Mouse (Mus musculus) lung, embryonic 14.5 days (tissue): ENCODE results near the gene Dnah6. TPM values are rescaled to one million over a fixed set of nuclear protein-coding genes. Genes with fewer than 3 reads are reported as not detected.
A peak's percentile ranks its signal among the peaks of the same experiment; 100 is the strongest.

Experiments used
- ATAC-seq: fragments of 200-750 bp; cut with Nextera tagmentation; 2 replicates; pipeline ENCODE4 v1.8.0; 2017; ENCODE audit warnings: mild to moderate bottlenecking, moderate TSS enrichment, moderate library complexity; ENCODE audit not compliant: insufficient read depth
- DNase-seq: peaks from one replicate; pipeline ENCODE4 v3.0.0-alpha.2; 2015
- H3K27ac ChIP-seq: fragments of 300-500 bp; sonication (generic); 2 replicates; pipeline ENCODE4 v1.5.1; 2014; ENCODE audit warnings: low read depth, mild to moderate bottlenecking, moderate library complexity
- H3K27me3 ChIP-seq: fragments of 300-500 bp; sonication (generic); 2 replicates; pipeline ENCODE4 v1.6.1; 2014; ENCODE audit warnings: low read length, control low read depth; ENCODE audit not compliant: insufficient read depth
- H3K36me3 ChIP-seq: fragments of 300-500 bp; sonication (generic); 2 replicates; pipeline ENCODE4 v1.6.1; 2014; ENCODE audit warnings: control low read depth; ENCODE audit not compliant: insufficient read depth
- H3K4me1 ChIP-seq: fragments of 300-500 bp; sonication (generic); 2 replicates; pipeline ENCODE4 v1.6.1; 2014; ENCODE audit warnings: antibody characterized with exemption, control low read depth; ENCODE audit not compliant: insufficient read depth
- H3K4me2 ChIP-seq: fragments of 300-500 bp; sonication (generic); 2 replicates; pipeline ENCODE4 v1.6.1; 2014; ENCODE audit warnings: mild to moderate bottlenecking
- H3K4me3 ChIP-seq: fragments of 300-500 bp; sonication (generic); 2 replicates; pipeline ENCODE4 v1.5.1; 2014; ENCODE audit warnings: low read depth, low read length
- H3K9ac ChIP-seq: fragments of 300-500 bp; sonication (generic); 2 replicates; pipeline ENCODE4 v1.6.1; 2014
- H3K9me3 ChIP-seq: fragments of 300-500 bp; sonication (generic); 2 replicates; pipeline ENCODE4 v1.6.1; 2016; ENCODE audit warnings: low read depth, low read length, control low read depth
- CTCF ChIP-seq: IDR thresholded peaks from 2 replicates; pipeline ENCODE4 v1.5.1; 2016; ENCODE audit warnings: antibody characterized with exemption, low read depth
- WGBS: fragments of 180-500 bp; shearing (Covaris S2); extraction: QIAGEN DNeasy Blood & Tissue Kit; methylation state at CpG from one replicate; pipeline ENCODE4 v1.1.7; 2014; 5-methylcytosine and 5-hydroxymethylcytosine counted together
- polyA plus RNA-seq: library from polyadenylated mRNA; unstranded; fragments of >200 nt; fragmentation: Nextera tagmentation; extraction: Ambion mirVana; gene quantifications from 2 replicates; pipeline ENCODE4 v1.2.1, GENCODE M21; 2014

The Dnah6 gene
- polyA plus RNA-seq, 1 experiment from 2014 or later, result 0.14 TPM

DNA sequence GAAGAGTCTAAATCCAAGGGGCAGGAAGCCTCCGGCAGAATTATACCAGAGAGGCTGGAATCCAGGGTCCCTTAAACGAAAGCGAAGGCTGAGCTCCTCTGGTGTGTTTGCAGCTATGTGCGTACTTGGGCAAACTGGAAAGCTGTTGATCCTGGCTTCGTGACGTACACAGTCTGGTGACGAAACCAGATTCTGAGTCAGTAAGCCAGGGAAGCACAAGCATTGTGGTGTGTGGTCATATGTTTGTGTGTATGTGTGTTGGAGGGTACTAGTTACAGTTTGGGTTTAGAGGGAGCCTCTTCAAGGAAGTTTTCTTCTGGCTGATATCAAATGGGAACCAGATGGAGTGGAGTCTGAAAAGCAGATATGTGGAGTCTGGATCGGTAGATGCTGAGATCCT lies 208.5 kb downstream of the Dnah6 start:
- WGBS, result 68% methylated on average over 8 of the region's 8 CpGs
- H3K9ac ChIP-seq, result no peak overlapping the region
- H3K27ac ChIP-seq, result peak overlapping the region; percentile 67
- H3K36me3 ChIP-seq, result no peaks in the 10 kb centered on the region
- H3K27me3 ChIP-seq, result no peaks in the 10 kb centered on the region
- H3K9me3 ChIP-seq, result no peaks in the 10 kb centered on the region
- H3K4me1 ChIP-seq, result peaks cover 16% of the 10 kb centered on the region
- ATAC-seq (no peak), DNase-seq (peak; percentile 51)
- H3K4me3 ChIP-seq, result no peak overlapping the region
- TF ChIP-seq CTCF, result no peak
- no peak overlapping the region for H3K4me2 ChIP-seq

DNA sequence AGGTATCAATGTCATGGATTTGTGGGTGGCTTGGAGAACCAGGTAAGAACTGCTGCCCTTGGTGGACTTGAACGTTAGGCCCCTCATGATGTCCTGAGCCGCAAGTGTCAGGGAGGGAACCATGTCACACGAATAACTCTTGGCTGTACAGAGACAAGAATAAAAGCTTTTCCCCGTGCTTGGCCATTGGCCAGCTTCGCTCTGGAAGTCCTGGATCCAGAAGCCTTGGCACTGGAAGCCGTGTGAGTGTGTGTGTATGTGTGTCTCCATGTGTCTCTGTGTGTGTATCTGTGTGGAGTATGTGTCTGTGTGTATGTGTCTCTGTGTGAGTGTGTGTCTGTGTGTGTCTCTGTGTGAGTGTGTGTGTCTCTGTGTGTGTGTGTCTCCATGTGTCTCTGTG lies 209.6 kb downstream of the Dnah6 start:
- no peaks in the 10 kb centered on the region for H3K9me3 ChIP-seq
- no peak overlapping the region for H3K4me2 ChIP-seq
- no peak overlapping the region for H3K4me3 ChIP-seq
- 46% methylated on average over 6 of the region's 6 CpGs for WGBS
- peaks cover 16% of the 10 kb centered on the region for H3K4me1 ChIP-seq
- TF ChIP-seq CTCF, result no peak
- DNase-seq, result peak; percentile 91
- ATAC-seq, result no peak
- H3K9ac ChIP-seq, result no peak overlapping the region
- H3K27me3 ChIP-seq, result no peaks in the 10 kb centered on the region
- H3K27ac ChIP-seq, result no peak overlapping the region; the same call in 1 of the 2 replicates
- no peaks in the 10 kb centered on the region for H3K36me3 ChIP-seq

DNA sequence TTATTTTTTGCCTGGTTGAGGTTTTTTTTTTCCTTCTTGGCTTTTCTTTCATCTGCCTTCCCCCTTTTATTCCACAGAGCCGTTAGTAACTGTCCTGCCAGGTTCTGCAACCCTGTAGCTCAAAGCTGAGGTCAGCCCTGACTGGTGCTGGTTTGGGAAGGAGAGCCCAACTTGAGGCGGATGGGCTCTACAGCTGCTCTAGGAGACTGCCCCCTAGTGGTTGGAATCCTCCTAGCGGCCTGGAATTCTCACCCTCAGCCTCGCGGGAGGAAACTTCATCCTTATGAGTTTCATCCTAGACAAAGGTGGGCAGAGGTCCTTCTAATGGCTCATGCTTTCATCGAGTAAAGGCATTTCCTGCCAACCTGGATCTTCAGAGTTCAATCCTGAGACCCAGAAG lies 211.4 kb downstream of the Dnah6 start:
- ATAC-seq (no peak), DNase-seq (peak; percentile 78)
- TF ChIP-seq CTCF, result peak; percentile 78
- no peak overlapping the region for H3K9ac ChIP-seq
- 40% methylated on average over 6 of the region's 6 CpGs for WGBS
- H3K27ac ChIP-seq, result no peak overlapping the region
- H3K9me3 ChIP-seq, result no peaks in the 10 kb centered on the region
- no peaks in the 10 kb centered on the region for H3K27me3 ChIP-seq
- no peaks in the 10 kb centered on the region for H3K36me3 ChIP-seq
- H3K4me3 ChIP-seq, result no peak overlapping the region
- H3K4me1 ChIP-seq, result peaks cover 16% of the 10 kb centered on the region
- no peak overlapping the region for H3K4me2 ChIP-seq

DNA sequence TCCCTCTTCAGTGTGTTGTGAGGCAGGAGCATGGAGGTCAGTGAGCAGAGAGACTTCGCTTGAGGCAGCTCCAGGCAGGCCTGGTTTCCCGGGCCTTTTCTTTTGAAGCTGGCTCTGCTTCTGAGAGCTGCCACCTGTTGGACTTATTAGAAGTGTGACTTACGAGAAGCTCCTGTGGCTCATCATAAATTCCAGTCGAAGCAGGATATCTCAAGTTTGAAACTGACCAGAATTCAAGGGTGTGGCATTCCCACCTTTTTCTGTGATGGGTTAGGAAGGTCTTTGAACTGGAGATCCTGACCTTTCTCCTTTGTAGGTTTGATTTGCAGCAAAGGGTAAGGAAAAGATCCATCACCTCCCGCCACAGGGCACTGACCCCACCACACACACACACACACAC lies 217.8 kb downstream of the Dnah6 start:
- Histone ChIP-seq H3K9ac (no peak overlapping the region), H3K27me3 (no peaks in the 10 kb centered on the region), H3K4me3 (no peak overlapping the region), H3K4me1 (no peaks in the 10 kb centered on the region), H3K9me3 (no peaks in the 10 kb centered on the region), H3K36me3 (no peaks in the 10 kb centered on the region), H3K4me2 (no peak overlapping the region), H3K27ac (no peak overlapping the region)
- DNase-seq, result peak; percentile 36
- TF ChIP-seq CTCF, result no peak
- ATAC-seq, result no peak
- 51% methylated on average over 5 of the region's 5 CpGs for WGBS

DNA sequence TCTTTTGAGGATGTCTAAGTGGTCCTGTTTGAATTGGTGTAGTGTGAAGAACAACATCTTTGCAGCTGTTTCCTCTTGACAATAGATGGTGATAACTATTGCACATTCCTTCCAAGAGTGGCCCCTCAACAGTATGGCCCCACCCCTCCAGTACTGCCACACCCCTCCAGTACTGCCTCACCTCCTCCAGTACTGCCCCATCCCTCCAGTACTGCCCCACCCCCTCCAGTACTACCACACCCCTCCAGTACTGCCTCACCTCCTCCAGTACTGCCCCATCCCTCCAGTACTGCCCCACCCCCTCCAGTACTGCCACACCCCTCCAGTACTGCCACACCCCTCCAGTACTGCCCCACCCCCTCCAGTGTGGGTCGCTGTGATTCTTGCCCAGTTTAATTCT lies 219.1 kb downstream of the Dnah6 start:
- Histone ChIP-seq H3K36me3 (no peaks in the 10 kb centered on the region), H3K4me3 (no peak overlapping the region), H3K27ac (no peak overlapping the region), H3K4me1 (no peaks in the 10 kb centered on the region), H3K9ac (no peak overlapping the region), H3K27me3 (no peaks in the 10 kb centered on the region), H3K4me2 (no peak overlapping the region), H3K9me3 (no peaks in the 10 kb centered on the region)
- TF ChIP-seq CTCF, result no peak
- DNase-seq (no peak), ATAC-seq (no peak; the same call in 1 of the 2 replicates)
- 41% methylated on average over 1 of the region's 1 CpGs for WGBS

DNA sequence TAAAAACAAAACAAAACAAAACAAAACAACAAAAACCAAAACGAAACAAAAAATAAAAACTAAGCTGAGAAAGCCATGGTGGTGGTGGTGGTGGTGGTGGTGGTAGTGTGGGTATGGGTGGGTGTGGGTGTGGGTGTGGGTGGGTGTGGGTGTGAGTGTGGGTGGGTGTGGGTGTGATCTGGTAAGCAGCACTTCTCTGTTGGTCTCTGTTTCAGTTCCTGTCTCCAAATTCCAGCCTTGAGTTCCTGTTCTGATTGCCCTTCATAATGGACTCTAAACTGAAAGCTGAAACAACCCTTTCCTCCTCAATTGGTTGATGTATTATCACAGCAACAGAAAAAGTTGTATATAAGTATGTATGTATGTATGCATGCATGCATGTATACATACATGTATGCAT lies 222.6 kb downstream of the Dnah6 start:
- H3K27ac ChIP-seq, result no peak overlapping the region
- 100% methylated on average over 1 of the region's 1 CpGs for WGBS
- H3K27me3 ChIP-seq, result no peaks in the 10 kb centered on the region
- ATAC-seq (no peak), DNase-seq (no peak)
- no peak overlapping the region for H3K4me2 ChIP-seq
- no peak overlapping the region for H3K4me3 ChIP-seq
- no peaks in the 10 kb centered on the region for H3K36me3 ChIP-seq
- no peaks in the 10 kb centered on the region for H3K4me1 ChIP-seq
- H3K9ac ChIP-seq, result no peak overlapping the region
- TF ChIP-seq CTCF, result no peak
- H3K9me3 ChIP-seq, result no peaks in the 10 kb centered on the region

DNA sequence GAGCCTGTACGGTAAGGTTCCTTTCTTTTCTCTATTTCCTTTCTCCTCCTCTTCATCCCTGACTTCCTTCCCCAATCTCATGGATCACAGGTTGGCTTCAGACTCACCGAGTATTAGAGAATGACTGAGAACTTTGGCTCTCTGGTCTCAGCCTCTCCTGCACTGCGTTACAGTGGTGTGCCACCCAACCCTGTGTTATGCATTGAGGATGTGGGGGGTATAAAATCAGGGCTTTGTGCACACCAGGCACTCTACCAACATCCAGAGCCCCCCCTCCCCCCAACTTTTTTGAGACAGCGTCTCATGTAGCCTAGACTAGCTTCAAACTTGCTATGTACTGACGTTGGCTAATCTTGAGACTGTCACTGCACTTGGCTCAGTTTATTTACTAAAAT lies 227.8 kb downstream of the Dnah6 start:
- Histone ChIP-seq H3K9ac (no peak overlapping the region), H3K9me3 (no peaks in the 10 kb centered on the region), H3K4me1 (no peaks in the 10 kb centered on the region), H3K27ac (no peak overlapping the region), H3K4me2 (no peak overlapping the region), H3K36me3 (no peaks in the 10 kb centered on the region), H3K27me3 (no peaks in the 10 kb centered on the region), H3K4me3 (no peak overlapping the region)
- WGBS, result 49% methylated on average over 5 of the region's 5 CpGs
- no peak for TF ChIP-seq CTCF
- no peak for DNase-seq
- ATAC-seq, result peak; percentile 40; the same call in 1 of the 2 replicates
